Mouse (Mus musculus): Measurements from ENCODE around the gene Atp6v0e2. TPM values are rescaled to one million over a fixed set of nuclear protein-coding genes. Genes with fewer than 3 reads are reported as not detected.

Gene Atp6v0e2
- total and polyA plus RNA-seq, 3 experiments, result not detected

DNA sequence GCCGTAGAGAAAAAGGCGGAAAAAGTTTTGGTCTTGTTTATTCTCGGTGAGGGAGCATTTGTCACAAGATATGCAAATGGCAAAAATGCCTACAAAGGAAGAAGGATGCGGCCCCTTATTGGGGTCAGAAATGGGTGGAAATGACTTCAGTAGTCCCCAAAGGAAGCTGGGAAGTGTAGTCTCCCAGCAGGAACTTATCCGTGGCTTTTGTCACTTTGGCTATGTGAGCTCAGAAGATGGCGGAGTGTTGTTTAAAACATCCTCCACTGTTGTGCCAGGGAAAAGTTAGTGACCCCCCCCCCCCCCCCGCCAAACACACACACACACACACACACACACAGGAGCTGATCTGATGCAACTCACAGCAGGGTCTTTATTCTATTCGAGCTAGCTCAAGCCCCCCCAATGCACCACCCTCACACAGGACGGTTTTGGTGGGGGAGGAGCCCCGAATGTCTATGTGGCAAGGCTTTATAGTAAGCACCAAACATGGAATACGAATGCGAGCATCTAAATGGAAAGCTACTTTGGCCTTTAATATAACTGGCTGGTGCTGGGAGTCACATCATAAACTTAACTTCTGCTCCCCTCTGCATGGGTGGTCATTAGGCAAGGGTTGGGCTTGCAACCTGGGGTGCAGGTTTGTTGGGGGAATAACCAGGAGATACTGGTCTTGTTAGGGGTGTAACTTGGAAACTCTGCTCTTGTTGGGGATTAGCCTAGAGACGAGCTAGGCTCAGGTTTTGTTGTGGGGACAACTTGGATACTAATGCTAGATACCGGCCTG lies 17.9 kb downstream of the Atp6v0e2 start:
- Histone ChIP-seq H3K9me3 (replicated peaks; ENCODE audit: insufficient read depth, low read length) (no peaks in the 10 kb centered on the region), H3K27me3 (ENCODE audit: control insufficient read depth in 1 of 2, insufficient read depth in 2 of 2, low read length in 2 of 2) (no peaks in the 10 kb centered on the region), H3K4me3 (ENCODE audit: control insufficient read depth in 1 of 2, insufficient read depth in 1 of 2, low read depth in 2 of 2, low read length in 2 of 2) (no peak overlapping the region), H3K36me3 (ENCODE audit: control insufficient read depth in 1 of 2, insufficient read depth in 2 of 2, low read length in 2 of 2) (no peaks in the 10 kb centered on the region), H3K4me1 (ENCODE audit: control insufficient read depth in 1 of 2, insufficient read depth in 2 of 2, low read length in 2 of 2) (no peaks in the 10 kb centered on the region), H3K79me2 (ENCODE audit: control insufficient read depth, insufficient read depth, low read length, poor library complexity) (no peaks in the 10 kb centered on the region), H3K9ac (ENCODE audit: control insufficient read depth, low read depth, low read length, poor library complexity, severe bottlenecking) (no peak overlapping the region), H3K27ac (ENCODE audit: control insufficient read depth, low read depth, low read length) (no peak overlapping the region)
- DNase-seq (ENCODE audit: low read depth, low spot score), result no peak
- TF ChIP-seq RAD21 (IDR thresholded peaks at IDR 0.05; ENCODE audit: low read depth, low read length) (no peak), MAFK (IDR thresholded peaks at IDR 0.05; ENCODE audit: borderline replicate concordance, low read depth, low read length) (no peak), MYC (IDR thresholded peaks at IDR 0.05; ENCODE audit: low read depth, low read length) (no peak), CHD2 (IDR thresholded peaks at IDR 0.05; ENCODE audit: low read length) (no peak), BHLHE40 (IDR thresholded peaks at IDR 0.05; ENCODE audit: borderline replicate concordance, low read depth, low read length) (no peak), TCF12 (IDR thresholded peaks at IDR 0.05; ENCODE audit: low read depth, low read length) (no peak), KAT2A (conservative IDR thresholded peaks at IDR 0.05; ENCODE audit: low read depth, low read length) (no peak), MAX (IDR thresholded peaks at IDR 0.05; ENCODE audit: low read length) (no peak), USF2 (IDR thresholded peaks at IDR 0.05; ENCODE audit: borderline replicate concordance in 1 of 2, insufficient read depth in 1 of 2, low read depth in 1 of 2, low read length in 2 of 2) (no peak), CHD1 (IDR thresholded peaks at IDR 0.05; ENCODE audit: low read depth, low read length) (no peak), MAZ (IDR thresholded peaks at IDR 0.05; ENCODE audit: low read depth, low read length) (no peak), USF1 (IDR thresholded peaks at IDR 0.05; ENCODE audit: low read depth, low read length) (no peak), NRF1 (IDR thresholded peaks at IDR 0.05; ENCODE audit: insufficient read depth, low read depth, low read length, poor library complexity, severe bottlenecking) (no peak), HCFC1 (IDR thresholded peaks at IDR 0.05; ENCODE audit: low read depth, low read length) (no peak), CTCF (IDR thresholded peaks at IDR 0.05 in 2 of 3, conservative IDR thresholded peaks at IDR 0.05 in 1 of 3; ENCODE audit: control insufficient read depth in 1 of 3, insufficient read depth in 1 of 3, low read depth in 2 of 3, low read length in 3 of 3, poor library complexity in 1 of 3, severe bottlenecking in 1 of 3) (no peak), EP300 (IDR thresholded peaks at IDR 0.05; ENCODE audit: low read depth in 1 of 2, low read length in 2 of 2) (no peak), ZNF384 (IDR thresholded peaks at IDR 0.05; ENCODE audit: low read depth, low read length) (no peak)

DNA sequence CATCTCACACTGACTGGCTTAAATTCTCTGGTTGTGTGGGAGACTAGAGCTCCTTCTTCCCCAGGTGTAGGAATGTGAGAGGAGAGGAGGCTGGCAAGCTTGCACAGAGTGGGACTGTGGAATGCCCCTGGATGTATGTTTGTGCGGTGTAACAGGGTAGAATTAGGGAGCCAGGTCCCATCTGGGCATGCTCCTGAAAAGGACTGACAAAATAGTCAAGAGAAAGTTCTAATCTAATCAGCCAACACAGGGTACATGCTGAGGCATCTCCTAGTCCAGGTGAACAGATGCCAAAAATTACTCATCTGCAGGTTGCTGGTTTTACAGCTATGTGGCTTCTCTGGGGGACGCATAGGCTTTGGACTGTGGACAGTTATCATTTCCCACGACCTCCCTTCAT lies 18.5 kb downstream of the Atp6v0e2 start:
- H3K36me3 ChIP-seq (ENCODE audit: control insufficient read depth in 1 of 2, insufficient read depth in 2 of 2, low read length in 2 of 2), result no peaks in the 10 kb centered on the region
- H3K27me3 ChIP-seq (ENCODE audit: control insufficient read depth in 1 of 2, insufficient read depth in 2 of 2, low read length in 2 of 2), result no peaks in the 10 kb centered on the region
- H3K9me3 ChIP-seq (replicated peaks; ENCODE audit: insufficient read depth, low read length), result no peaks in the 10 kb centered on the region
- no peak overlapping the region for H3K4me3 ChIP-seq (ENCODE audit: control insufficient read depth in 1 of 2, insufficient read depth in 1 of 2, low read depth in 2 of 2, low read length in 2 of 2)
- H3K9ac ChIP-seq (ENCODE audit: control insufficient read depth, low read depth, low read length, poor library complexity, severe bottlenecking), result no peak overlapping the region
- no peaks in the 10 kb centered on the region for H3K4me1 ChIP-seq (ENCODE audit: control insufficient read depth in 1 of 2, insufficient read depth in 2 of 2, low read length in 2 of 2)
- no peak for DNase-seq (ENCODE audit: low read depth, low spot score)
- TF ChIP-seq KAT2A (conservative IDR thresholded peaks at IDR 0.05; ENCODE audit: low read depth, low read length), result no peak
- TF ChIP-seq USF2 (IDR thresholded peaks at IDR 0.05; ENCODE audit: borderline replicate concordance in 1 of 2, insufficient read depth in 1 of 2, low read depth in 1 of 2, low read length in 2 of 2), result no peak
- TF ChIP-seq NELFE (IDR thresholded peaks at IDR 0.05; ENCODE audit: low read depth, low read length), result no peak
- TF ChIP-seq MEF2A (IDR thresholded peaks at IDR 0.05; ENCODE audit: extremely low read depth, insufficient replicate concordance, low read depth, low read length, poor library complexity, severe bottlenecking), result no peak
- no peak for TF ChIP-seq USF1 (IDR thresholded peaks at IDR 0.05; ENCODE audit: low read depth, low read length)
- no peak for TF ChIP-seq POLR2AphosphoS5 (IDR thresholded peaks at IDR 0.05; ENCODE audit: borderline replicate concordance, low read depth, low read length)
- TF ChIP-seq MAZ (IDR thresholded peaks at IDR 0.05; ENCODE audit: low read depth, low read length), result no peak
- H3K79me2 ChIP-seq (ENCODE audit: control insufficient read depth, insufficient read depth, low read length, poor library complexity), result no peaks in the 10 kb centered on the region
- H3K27ac ChIP-seq (ENCODE audit: control insufficient read depth, low read depth, low read length), result no peak overlapping the region
